Mouse (Mus musculus): ENCODE data around the gene Ech1.

GRCm38 (mm10) chr7:28791706-28792105, 33.3 kb upstream of the Ech1 start:
- no peak for TF ChIP-seq CTCF (IDR thresholded peaks at IDR 0.05; ENCODE audit: control insufficient read depth, insufficient read depth, low read length)
- TF ChIP-seq POLR2A (IDR thresholded peaks at IDR 0.05; ENCODE audit: borderline replicate concordance, control insufficient read depth, low read depth, low read length) = no peak

Measured in bone marrow, adult 2 months (tissue).